Mouse (Mus musculus) spleen, adult 2 months (tissue): Measurements from ENCODE around the gene Defa2.
"Not testable (repeated sequence)": the region's sequence is repeated elsewhere in the genome, so short reads cannot be mapped to it uniquely, and the experiment has no call there.

Source experiments
- CTCF ChIP-seq: fragments of 200-500 bp; IDR thresholded peaks from 2 replicates; pipeline ENCODE4 v1.5.1; 2011; ENCODE audit warnings: mild to moderate bottlenecking, inconsistent platforms; ENCODE audit not compliant: insufficient read depth, insufficient read length, insufficient replicate concordance; ENCODE audit errors: extremely low read depth
- POLR2A ChIP-seq: fragments of 200-500 bp; IDR thresholded peaks from 2 replicates; pipeline ENCODE4 v1.6.1; 2011; ENCODE audit warnings: low read depth, low read length, inconsistent platforms

DNA sequence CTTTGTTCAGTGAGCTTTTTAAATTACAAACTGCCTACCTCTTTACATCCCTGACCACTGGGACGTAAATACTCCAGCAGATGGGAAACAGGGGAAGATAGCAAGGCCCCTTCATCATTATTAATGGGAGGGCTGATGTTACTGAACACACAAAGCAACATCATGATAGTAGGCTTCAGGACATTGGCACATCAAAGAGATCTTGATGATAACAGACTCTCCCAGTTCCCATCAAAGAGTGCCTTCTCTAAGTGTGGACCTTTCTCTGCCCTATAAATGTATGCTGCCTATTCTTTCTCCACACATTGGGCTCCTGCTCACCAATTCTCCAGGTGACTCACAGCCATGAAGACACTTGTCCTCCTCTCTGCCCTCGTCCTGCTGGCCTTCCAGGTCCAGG lies at the start of gene Defa2:
- not testable (repeated sequence) for TF ChIP-seq CTCF, POLR2A
